Comparison of ENCODE assay signal across 21 mouse cellular contexts in genomic region chr7:91893991-91894390, GRCm38 (mm10).
A peak's percentile ranks its signal among the peaks of the same experiment; 100 is the strongest.
DNase-seq lines count a peak whose midpoint lies in the region; TF ChIP-seq lines count a peak whose summit lies in the region.
"Had no signal": no experiment of that assay in that cellular context is flagged by ENCODE, and none has a peak within 500 bp of the region (broad histone marks: within the 10 kb centered on the region; RNA-seq: fewer than 3 reads in every experiment).

No protein-coding gene starts in this region.

- H3K4me3 ChIP-seq in cortical plate, adult 2 months (ENCODE audit: insufficient read depth, low read length), result no peak overlapping the region
- H3K4me3 ChIP-seq: gastrocnemius, adult 2 months; heart, embryonic 10.5 days; liver, embryonic 13.5 days; midbrain, embryonic 13.5 days had no signal

- TF ChIP-seq POLR2A in cortical plate, adult 2 months (IDR thresholded peaks at IDR 0.05; ENCODE audit: extremely low read depth, insufficient read depth, low read length), result no peak

- H3K4me1 ChIP-seq in cortical plate, adult 2 months (ENCODE audit: control insufficient read depth, insufficient read depth, low read length), result peaks cover 6% of the 10 kb centered on the region
- H3K4me1 ChIP-seq: heart, embryonic 10.5 days; liver, embryonic 13.5 days; midbrain, embryonic 13.5 days had no signal

- TF ChIP-seq CTCF in cortical plate, adult 2 months (IDR thresholded peaks at IDR 0.05; ENCODE audit: extremely low read depth, insufficient read depth, low read length), result no peak

- H3K27ac ChIP-seq in cortical plate, adult 2 months (ENCODE audit: insufficient read depth, low read length), result peak overlapping the region; percentile 81
- H3K27ac ChIP-seq: gastrocnemius, adult 2 months; heart, embryonic 10.5 days; hindbrain, embryonic 14.5 days; kidney, postnatal 0 days; liver, embryonic 13.5 days; midbrain, embryonic 13.5 days; stomach, postnatal 0 days had no signal

- intact Hi-C loops in left cerebral cortex, postnatal 36 days (cut with DNase I), result no loop called here

- peak; percentile 14 to 28 for DNase-seq in cerebellum, postnatal 10 days
- DNase-seq in cerebellum, adult 11-12 months, result no peak
- DNase-seq in layer of hippocampus, adult 18-20 months (ENCODE audit: low spot score in 2 of 2), result peak; percentile 34 to 44
- no peak for DNase-seq in layer of hippocampus, adult 9-10 months (ENCODE audit: low spot score)
- DNase-seq in left cerebral cortex, postnatal 36 days (ENCODE audit: low spot score in 2 of 2), result peak; percentile 43 to 47
- no peak for DNase-seq in heart, adult 9 months (ENCODE audit: low spot score in 2 of 2)
- no peak for DNase-seq in lung, postnatal 25 days (ENCODE audit: low spot score)
- DNase-seq: adrenal gland, postnatal 10 days; cerebellum, adult 9-11 months; gastrocnemius, adult 2 months; heart, postnatal 4 days; kidney, adult 18-20 months; liver, embryonic 13.5 days; lung, adult 2 months; lung, postnatal 14 days had no signal

Comparison
In these comparisons a context has a peak if more than half of its experiments do, and no peak if none do; other contexts are left out.
1. DNase-seq: peak in cerebellum, postnatal 10 days (2 of 2), layer of hippocampus, adult 18-20 months (2 of 2) and left cerebral cortex, postnatal 36 days (2 of 2); none in cerebellum, adult 11-12 months (single experiment), layer of hippocampus, adult 9-10 months (single experiment), heart, adult 9 months (0 of 2) and lung, postnatal 25 days (single experiment).